10 mouse cellular contexts compared by ENCODE assay signal in genomic region chr11:111212038-111212701, GRCm38 (mm10).
DNase-seq lines count a peak whose midpoint lies in the region; ATAC-seq lines count a peak whose summit lies in the region.
"Had no signal": no experiment of that assay in that cellular context is flagged by ENCODE, and none has a peak within 500 bp of the region (broad histone marks: within the 10 kb centered on the region; RNA-seq: fewer than 3 reads in every experiment).

No protein-coding gene starts in this region.

- no peaks in the 10 kb centered on the region for H3K36me3 ChIP-seq in forebrain, embryonic 13.5 days (ENCODE audit: poor library complexity, severe bottlenecking)
- H3K36me3 ChIP-seq in midbrain, embryonic 10.5 days = no peaks in the 10 kb centered on the region

- peak; percentile 96 for ATAC-seq in forebrain, embryonic 13.5 days
- ATAC-seq in megakaryocyte, adult 5-6 weeks (ENCODE audit: poor library complexity, severe bottlenecking) = no peak

- 24% methylated on average over 5 of the region's 5 CpGs for WGBS in forebrain, embryonic 13.5 days
- 57% methylated on average over 5 of the region's 5 CpGs for WGBS in midbrain, embryonic 10.5 days

- no peak overlapping the region for H3K9ac ChIP-seq in forebrain, embryonic 13.5 days

- H3K27ac ChIP-seq in forebrain, embryonic 13.5 days = peak overlapping the region; percentile 81
- H3K27ac ChIP-seq in midbrain, embryonic 10.5 days (replicated peaks) = peak overlapping the region; percentile 86

- no peak overlapping the region for H3K4me3 ChIP-seq in forebrain, embryonic 13.5 days
- H3K4me3 ChIP-seq in midbrain, embryonic 10.5 days = peak overlapping the region; percentile 34

- intact Hi-C loops in heart, postnatal 25 days (cut with DNase I) = no loop called here

- DNase-seq in heart, adult 11 months = peak; percentile 81
- no peak for DNase-seq in heart, postnatal 25 days (ENCODE audit: low spot score)
- DNase-seq in adrenal gland, postnatal 14 days = peak; percentile 21
- peak; percentile 54 for DNase-seq in midbrain, embryonic 10.5 days (ENCODE audit: low spot score)
- DNase-seq in spleen, postnatal 36 days (ENCODE audit: low spot score in 2 of 2) = no peak
- no peak for DNase-seq in spleen, postnatal 14 days (ENCODE audit: low spot score in 2 of 2)
- DNase-seq: lung, postnatal 36 days; right cerebral cortex, adult 18-20 months had no signal

- H3K4me2 ChIP-seq in forebrain, embryonic 13.5 days = peak overlapping the region; percentile 34

- H3K9me3 ChIP-seq in forebrain, embryonic 13.5 days (replicated peaks) = no peaks in the 10 kb centered on the region
- no peaks in the 10 kb centered on the region for H3K9me3 ChIP-seq in midbrain, embryonic 10.5 days (replicated peaks)

- H3K4me1 ChIP-seq in forebrain, embryonic 13.5 days = peaks cover 18% of the 10 kb centered on the region
- peaks cover 24% of the 10 kb centered on the region for H3K4me1 ChIP-seq in midbrain, embryonic 10.5 days

- no peaks in the 10 kb centered on the region for H3K27me3 ChIP-seq in forebrain, embryonic 13.5 days
- no peaks in the 10 kb centered on the region for H3K27me3 ChIP-seq in midbrain, embryonic 10.5 days (ENCODE audit: low read depth, poor library complexity, severe bottlenecking)

Comparison
In these comparisons a context has a peak if more than half of its experiments do, and no peak if none do; other contexts are left out.
1. DNase-seq: peak in heart, adult 11 months (single experiment), adrenal gland, postnatal 14 days (single experiment) and midbrain, embryonic 10.5 days (single experiment); none in heart, postnatal 25 days (single experiment), spleen, postnatal 36 days (0 of 2) and spleen, postnatal 14 days (0 of 2).